Mouse (Mus musculus): ENCODE measurements around the gene Ppfibp2.

Gene Ppfibp2

DNA sequence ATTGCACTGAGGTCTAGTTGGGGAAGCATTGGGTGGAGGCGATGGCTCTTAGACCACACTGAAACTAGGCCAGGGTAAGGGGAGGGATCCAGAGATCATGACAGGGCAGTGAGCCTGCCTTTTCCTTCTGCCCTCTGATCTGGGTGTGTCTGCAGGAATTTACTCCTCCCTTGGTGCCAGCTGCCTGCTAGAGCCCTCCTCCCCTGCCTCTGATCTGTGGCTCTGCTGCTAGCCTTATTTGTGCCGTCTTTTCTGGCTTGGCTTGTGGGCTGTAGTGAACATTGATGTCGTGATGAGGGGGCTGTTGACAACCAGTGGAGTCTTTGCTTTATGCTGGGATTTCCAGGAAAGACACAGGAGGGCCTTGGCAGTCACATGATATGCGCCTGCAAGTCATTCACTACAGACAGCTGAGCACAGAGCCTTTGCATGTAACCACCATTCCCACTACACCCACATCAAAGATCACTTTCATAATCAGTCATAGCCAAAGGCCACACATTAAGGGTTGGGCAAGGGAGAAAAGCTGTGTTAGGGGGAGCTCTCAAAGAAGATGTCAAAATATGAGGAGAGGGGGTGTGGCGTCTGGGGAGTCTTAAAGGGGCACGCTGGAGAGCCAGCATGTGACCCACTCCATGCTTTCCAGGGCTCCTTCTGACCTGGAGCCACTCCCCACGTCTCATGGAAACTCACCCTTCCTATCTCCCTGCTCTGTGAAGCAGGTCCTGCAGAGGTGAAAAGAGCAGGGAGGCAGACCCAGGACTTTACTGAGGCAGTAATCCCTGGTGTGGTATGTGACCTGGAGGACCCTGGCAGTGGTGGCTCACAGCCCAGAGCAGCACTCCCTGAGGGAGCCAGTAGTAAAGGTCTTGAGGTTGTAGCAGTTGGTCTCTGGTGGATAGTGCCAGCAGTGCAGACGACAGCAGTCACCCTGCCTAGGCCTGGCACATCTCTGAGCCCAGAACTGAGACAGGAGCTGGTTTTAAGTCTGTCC is 69.4 kb downstream of the Ppfibp2 start:
- DNase-seq: peak; percentile 56 to 68

DNA sequence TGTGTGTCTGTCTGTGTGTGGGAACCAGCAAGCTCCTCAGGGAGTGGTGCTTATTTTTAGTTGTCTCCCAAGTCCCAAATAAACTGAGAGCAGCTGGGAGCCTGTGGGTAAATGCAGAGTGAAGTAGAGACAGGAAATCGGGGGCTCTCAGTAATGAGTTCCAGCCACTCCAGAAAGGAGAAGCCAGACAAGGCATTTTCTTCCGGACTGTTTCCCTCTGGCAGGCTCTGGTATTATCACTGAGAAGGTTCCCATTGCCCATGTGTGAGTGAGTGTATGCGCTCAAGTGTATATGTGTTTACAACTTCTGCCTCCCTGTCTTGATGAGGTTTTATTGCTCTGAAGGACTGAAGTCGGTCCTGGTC is 70.2 kb downstream of the Ppfibp2 start:
- no peak for DNase-seq

DNA sequence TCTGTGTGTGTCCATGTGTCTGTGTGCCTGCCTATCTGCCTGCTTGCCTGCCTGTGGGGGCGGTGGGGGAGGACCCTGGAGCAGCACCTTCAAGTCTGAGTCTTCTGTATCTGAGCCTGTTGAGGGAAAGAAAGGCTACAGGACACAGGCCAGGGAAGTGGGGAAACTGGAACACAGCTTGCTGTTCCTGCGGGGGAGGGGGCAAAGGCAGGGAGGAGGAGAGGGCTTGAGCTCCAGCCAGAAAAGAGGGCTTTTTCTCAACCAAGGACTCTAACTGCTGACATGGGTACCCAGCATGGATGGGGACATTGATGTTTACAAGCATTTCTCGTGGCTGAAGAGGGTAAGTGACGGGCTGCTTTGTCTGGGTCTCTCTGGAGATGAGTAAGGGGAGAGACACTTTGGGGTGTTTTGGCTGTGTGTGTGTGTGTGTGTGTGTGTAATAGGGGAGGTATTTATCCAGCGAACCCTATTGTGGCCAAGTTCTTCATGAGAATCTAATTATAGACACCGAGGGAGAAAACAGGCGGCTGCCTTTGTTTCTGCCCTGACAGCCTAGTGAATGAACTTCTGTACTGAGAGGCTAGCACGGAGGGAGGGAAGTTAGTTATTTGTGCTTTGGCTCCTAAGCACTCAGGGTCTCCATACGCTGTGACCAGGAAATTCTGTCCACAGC is 70.7 kb downstream of the Ppfibp2 start:
- peak; percentile 28 to 34 for DNase-seq

DNA sequence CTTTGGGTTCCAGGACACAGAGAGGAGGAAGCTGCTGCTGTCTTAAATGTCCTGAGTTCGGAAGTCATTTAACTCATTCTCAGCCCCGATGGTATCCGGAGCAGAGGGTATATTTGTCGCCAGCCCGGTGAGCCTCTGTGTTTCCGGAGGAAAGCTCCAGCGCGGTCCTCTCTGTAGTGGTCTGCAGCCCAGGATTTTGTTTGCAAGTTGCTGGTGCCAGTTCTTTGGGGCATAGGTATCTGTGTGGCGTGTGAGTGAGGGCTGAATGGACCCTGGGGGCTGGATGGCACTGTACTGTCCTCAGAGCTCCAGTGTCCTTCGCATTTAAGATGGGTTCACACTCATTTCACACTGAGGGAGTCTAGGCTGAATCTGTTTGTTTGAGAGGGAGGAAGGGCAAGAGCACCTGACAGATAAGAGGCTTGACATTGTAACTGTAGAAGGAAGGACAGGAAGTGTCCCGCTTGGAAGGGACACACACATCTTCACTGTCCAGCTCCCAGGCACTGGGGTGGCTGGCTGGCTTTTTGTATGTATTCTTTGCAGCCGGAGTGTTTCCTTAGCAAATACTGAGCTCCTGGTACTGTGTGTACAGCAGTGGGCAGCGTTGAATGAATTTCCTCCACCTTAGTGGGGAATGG is 71.4 kb downstream of the Ppfibp2 start:
- DNase-seq: no peak

DNA sequence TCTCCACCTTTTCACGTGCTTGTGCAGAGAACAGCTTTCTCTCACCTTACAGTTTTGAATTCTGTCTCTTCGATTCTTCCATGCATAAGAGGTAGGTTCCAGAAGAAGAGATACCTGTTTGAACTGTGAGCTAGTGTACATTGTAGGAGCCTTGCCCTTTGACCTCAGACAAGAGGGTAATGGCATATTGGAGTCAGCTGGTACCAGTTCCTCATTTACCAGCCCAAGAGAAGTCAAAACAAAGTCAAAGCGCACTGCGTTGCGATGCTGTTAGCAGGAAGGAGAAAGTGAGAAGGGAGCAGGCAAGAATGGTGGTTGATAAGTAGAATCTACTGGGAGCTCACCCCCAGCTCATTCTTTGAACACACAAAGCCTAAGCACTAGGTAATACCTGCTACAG is 73.5 kb downstream of the Ppfibp2 start:
- no peak for DNase-seq

DNA sequence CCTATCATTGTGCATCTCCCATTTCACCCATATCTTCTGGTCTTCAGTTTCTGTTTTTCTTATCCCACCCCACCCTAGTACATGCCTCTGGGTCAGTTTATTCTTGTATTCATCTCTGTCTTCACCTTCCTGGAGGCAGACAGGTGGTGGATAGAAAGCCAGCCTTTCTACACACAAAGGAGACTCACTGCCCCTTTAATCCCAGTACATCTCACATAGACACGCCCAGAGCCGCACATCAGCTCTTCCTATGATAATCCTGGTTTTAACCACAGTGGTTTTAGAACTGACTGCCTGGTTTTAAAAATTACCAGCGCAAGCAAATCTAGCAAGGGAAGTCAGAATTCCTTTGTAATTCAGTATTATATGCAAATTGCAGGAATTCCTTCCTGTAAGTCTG is 80.2 kb downstream of the Ppfibp2 start:
- no peak for DNase-seq

DNA sequence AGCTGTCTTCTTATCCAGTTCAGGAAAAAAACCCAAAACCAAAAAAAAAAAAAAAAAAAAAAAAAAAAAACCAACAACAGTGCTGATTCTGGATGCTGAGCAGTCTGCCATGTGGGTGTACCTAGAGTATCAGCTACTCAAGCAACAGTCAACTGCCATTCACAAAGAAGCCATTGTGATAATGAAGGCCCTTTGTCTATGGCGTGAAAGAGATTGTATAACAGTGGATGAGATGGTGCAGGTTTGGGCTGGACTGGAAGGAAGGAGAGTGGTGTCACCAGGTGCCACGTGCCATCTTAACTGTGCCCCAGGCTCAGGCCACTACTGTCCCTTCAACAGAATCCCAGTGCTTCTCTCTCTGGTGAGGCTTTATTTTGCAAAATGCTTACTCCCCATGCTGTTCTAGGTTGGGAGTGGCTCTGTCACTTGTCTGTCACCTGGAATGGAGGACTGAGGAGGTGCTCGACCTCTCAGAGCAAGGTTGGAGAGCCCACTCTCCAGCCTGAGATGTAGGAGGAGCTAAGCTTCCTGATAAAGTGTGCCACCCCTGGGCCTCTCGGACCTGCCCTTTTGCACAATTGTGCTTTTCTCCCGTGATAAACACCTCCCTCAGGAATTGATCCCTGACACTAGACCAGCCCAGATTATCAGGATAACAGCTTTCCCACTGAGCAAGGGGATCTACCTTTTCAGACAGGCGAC is 85.3 kb downstream of the Ppfibp2 start:
- no peak for DNase-seq

DNA sequence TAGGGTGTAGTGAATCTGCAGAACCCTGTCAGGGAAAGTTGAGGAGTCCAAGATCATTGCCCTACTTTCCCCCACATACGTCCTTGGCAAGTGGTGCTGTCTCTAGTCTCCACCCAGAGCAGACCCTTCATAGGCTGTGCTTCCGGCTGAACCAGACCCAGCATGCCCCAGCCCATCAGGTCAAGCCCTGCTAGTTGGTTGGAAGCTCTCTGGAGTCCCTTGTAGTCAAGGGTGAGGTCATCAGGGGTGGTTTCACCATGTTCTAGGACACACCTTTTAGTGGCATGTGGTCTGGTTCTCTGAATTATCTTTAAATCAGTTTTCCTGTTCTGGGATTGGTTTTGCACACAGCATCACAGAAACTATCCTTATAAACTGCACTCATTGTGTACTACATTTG is 86.3 kb downstream of the Ppfibp2 start:
- DNase-seq: no peak

DNA sequence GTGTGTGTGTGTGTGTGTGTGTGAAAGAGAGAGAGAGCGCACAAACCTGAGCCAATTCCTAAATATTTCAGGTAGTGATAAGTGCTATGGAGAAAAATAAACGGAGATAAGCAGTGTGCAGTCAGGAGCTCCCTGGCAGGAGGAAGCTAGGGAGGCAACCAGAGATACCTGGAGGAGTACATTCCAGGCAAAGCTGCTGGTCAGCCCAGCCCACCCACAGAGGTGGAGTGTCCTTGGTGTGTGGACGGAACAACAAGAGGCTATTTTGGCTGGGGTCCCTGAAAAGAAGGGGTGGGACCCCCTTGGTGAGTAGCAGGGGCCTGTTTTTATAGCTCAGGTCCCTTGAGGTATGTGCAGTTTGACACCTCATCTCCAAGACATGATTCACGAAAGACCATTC is 88.2 kb downstream of the Ppfibp2 start:
- DNase-seq: no peak

DNA sequence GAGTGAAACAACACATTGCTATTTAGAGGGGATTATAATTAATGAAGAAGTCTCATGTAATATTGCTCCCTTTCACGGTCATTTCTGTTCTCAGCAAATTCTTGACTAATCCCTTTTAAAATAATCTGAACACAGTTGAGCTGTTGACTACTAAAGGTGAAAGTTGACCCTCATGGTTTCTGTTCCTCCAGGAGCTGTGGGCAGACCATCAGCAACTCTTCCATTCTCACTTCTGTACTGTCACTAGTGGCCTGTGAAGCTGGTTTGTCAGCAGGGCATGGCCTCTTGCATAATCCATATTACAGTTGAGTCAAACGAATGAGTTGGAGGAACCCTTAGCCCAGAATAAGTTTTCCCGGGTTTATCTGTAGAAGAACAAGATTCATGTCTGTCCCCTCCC is 88.6 kb downstream of the Ppfibp2 start:
- DNase-seq: no peak

DNA sequence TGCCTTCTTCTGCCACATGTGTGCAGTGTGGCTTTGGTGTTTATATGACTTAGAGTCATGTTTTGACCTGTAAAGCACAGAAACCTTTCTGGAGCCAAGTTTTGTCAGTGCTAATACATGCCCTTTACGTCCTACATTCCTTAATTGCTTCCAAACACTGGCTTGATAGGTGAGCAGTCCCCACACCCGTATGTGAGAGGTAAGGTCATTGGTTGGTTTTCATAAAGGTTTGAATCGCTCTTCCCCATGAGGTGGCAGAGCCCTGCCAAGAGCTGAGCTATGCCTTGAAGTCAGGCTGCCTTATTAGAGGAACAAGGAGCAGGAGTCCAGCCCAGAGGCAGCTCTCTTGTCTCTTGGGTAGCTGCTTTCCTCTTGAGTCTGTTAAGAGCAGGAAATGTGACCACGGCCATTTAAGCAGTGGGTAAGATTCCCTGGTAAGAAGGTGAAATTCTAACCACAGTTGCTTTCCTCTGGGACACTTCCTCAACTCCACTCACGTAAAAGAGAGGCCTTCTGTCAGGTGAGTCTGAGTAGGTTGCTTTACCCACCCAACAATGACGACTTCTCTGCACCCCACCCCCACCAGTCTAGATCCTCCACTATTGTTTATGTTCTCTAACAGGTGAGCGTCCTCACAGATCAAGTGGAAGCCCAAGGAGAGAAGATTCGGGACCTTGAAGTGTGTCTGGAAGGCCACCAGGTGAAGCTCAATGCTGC is 90.4 kb downstream of the Ppfibp2 start:
- no peak for DNase-seq

DNA sequence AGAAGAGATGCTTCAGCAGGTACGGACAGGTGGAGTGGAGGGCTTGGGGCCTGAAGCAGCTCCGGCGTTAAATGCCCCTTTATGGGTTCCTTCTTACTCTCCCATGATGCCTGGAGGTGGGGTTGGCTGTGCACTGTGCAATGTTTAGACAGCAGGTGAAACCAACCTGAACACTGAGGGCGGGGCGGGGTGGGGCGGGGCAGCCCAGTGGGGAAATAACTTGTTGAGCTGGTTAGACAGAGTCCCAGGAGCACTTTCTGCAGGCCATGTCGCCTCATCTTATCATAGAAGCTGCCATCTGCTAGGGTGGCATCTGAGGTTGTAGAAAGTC is 90.9 kb downstream of the Ppfibp2 start:
- no peak for DNase-seq

DNA sequence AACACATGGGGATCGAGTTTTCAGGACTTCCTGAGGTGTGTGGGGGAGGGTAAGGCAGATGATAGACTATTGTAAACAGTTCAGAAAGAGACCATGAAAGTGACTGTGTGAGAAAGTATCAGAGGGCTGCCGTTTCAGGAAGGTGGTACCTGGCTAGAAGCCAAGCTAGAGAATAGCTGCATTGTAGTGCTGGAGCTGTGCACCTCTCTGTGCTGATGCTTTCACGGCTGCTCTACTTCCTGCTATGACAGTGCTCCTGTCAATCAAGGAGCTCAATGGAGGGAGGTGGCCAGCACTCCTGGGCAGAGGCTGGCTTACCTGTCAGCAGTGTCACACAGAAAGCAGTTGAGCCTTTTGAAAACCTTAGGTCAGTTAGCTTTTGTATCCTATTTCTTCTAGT is 92.4 kb downstream of the Ppfibp2 start:
- DNase-seq: no peak

DNA sequence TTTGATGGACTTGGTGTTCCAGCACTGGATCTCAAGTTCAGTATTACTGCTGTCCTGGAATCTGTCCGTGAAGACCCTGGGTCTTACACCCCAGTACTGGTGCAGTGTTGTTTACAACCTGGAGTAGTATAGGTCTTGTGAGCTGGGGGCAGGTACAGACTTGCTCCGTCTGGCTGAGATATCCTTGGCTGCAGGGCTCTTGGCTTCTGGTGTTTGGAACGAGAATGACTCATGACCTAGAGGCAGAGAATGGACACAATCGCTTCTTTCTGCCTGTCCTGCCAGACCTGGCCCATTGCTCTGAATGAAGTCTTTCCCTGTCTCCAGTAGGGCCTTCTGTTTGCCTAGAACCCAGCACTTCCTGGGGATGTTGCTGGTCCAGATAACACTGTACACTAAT is 93.0 kb downstream of the Ppfibp2 start:
- no peak for DNase-seq

DNA sequence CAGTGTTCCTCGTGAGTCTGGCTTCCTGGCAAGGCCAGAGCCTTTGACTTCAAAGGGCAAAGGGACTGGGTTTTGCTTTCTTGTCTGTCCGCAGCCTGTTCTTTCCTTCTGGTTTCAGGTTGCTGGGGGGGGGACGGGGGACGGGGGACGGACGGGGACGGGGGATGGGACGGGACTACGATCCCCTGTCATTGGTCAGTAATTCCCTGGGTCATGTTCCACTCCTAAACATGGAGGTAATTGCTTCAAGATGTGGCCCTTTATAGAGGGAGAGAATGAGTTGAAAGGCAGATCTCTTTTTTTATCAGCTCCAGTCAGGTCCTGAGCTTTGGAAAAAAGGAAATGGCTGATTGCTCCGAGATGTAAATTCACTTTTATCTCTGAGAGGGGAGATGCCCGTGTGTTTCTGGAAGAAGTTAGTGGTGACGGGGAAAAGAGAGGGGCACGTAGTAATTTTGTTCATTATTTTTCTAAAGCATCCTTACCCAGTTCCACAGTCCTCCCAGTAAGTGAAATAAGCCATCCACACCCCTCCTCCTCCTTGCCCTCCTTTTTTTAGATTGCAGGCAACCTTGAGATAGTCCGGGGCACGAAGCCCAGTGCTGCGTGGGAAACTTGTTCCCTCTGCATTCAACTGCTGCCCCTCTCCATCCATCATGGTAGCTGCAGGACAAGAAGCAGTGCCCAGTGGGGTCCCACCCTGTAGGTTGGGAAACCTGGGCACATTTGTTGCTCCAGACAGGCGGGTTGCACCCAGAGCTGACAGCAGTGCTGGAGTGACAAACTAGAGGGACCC is 95.6 kb downstream of the Ppfibp2 start:
- no peak for DNase-seq

DNA sequence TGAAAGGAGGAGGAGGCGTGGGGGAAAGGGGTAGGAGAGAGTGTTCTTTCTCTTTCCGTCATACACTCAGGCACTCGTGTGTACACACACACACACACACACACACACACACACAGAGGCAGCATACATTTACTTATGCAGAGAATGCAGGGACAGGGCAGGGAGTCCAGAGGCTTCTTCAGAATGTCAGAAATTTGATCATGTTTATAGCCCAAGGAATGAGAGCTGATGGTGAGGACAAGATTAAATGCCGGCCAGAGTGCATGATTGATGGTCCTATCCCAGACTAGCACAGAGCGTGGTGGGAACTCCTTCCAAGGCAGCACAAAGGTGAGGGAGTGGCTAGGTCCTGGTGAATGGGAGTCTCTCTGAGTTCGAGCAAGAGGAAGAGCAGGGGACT is 96.5 kb downstream of the Ppfibp2 start:
- DNase-seq: no peak

DNA sequence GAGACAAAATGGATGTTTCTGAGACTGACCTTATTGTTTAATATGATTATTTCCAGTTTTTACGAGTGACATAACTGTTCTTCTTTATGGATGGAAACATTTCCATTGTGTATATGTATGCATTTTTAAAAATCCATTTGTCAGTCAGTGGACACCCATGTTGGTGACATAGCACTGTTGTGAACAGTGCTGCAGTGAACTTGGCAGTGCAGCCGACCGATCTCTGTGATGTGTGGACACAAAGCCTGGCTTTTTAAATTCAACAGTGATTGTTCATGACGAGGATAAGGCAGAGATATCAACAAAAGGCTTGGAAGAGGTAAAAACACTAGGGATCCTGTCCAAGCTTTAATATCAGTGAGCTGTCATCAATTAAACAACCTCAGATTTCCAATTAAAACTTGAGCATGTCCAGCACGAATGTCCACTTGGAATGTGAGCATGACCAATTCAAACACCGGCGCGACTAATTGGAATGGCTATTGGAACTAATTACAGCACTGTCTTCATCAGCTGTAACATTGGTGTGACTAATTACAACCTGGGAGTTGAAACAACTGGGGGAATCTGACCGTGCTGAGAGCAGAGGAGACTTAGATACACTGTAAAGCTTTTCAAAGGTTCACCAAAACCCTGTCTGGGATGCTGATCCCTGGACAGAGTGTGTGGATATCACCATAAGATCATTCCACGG is 99.4 kb downstream of the Ppfibp2 start:
- no peak for DNase-seq

DNA sequence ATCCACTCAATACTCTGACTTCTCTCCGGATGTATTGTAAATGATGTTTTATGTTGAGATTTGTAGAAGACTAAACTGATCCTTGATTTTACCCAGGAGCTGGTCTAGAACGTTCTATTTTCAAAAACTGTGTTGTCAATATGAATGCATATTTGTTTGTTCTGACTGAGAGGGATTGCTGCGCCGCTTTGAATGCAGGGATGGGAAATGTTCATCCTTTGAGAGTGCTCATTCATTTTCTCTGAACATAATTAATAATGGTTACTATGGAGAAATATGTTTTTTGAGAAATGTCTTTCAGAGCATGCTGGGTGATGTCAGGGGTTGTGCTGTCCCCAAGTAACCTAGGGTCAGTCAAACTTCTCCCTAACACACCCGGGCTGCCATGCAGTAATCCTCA is 102.1 kb downstream of the Ppfibp2 start:
- DNase-seq: no peak

DNA sequence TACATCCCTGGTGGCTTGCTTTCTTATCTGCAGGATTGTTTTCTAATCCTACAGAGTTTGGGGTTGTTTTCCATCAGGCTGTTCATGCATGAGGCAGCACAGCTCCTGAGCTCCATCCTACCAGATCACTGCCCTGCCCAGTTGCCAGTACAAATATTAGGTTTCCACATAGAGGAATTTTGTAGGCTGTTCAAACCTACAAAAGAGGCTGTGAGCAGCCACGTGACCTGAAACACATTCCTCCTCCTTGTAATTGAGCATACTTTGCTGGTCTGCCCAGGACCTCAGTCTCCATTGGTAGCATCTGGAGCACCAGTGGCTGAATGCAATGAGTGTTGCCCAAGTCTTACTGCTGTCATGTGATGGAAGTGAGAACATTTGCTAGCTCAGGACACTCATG is 104.9 kb downstream of the Ppfibp2 start:
- DNase-seq: no peak

DNA sequence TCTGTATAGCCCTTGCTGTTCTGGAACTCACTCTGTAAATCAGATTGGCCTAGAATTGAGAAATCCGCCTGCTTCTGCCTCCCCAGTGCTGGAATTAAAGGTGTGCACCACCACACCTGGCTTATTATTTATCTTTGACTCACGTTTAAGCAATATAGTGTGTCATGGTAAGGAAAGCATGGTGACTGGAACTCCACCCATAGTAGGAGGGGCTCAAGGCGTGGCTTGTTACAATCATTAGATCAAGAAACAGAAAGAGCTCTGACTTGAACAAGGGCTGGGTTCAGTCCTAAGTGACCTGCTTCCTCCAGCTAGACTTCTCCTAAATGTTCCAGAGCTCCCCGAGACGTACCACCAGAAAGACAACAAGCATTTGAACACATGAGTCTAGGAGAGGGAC is 105.6 kb downstream of the Ppfibp2 start:
- DNase-seq: no peak

Data from kidney, postnatal 36 days (tissue).